Mouse (Mus musculus) myocyte (in vitro differentiated cells): ENCODE data around the gene Helt. TPM values are rescaled to one million over a fixed set of nuclear protein-coding genes. Genes with fewer than 3 reads are reported as not detected.

Source experiments
- H3K27me3 ChIP-seq: one replicate; pipeline ENCODE4 v1.6.1; 2011; ENCODE audit not compliant: control insufficient read depth, insufficient read depth, insufficient read length
- H3K36me3 ChIP-seq: one replicate; pipeline ENCODE4 v1.6.1; 2011; ENCODE audit not compliant: control insufficient read depth, insufficient read depth
- H3K4me2 ChIP-seq: one replicate; pipeline ENCODE4 v1.6.1; 2011; ENCODE audit warnings: low read depth, control low read depth
- H3K4me3 ChIP-seq: one replicate; pipeline ENCODE4 v1.5.1; 2011; ENCODE audit warnings: mild to moderate bottlenecking, control low read depth, moderate library complexity
- H3K79me2 ChIP-seq: one replicate; pipeline ENCODE4 v1.6.1; 2011; ENCODE audit not compliant: control insufficient read depth, insufficient read depth
- H3ac ChIP-seq: one replicate; pipeline ENCODE4 v1.6.1; 2011; ENCODE audit not compliant: control insufficient read depth, insufficient read length
- CEBPB ChIP-seq: IDR thresholded peaks from 2 replicates; pipeline ENCODE4 v1.6.1; 2011; ENCODE audit warnings: mild to moderate bottlenecking, moderate library complexity; ENCODE audit not compliant: poor library complexity, insufficient read depth, severe bottlenecking
- E2F4 ChIP-seq: IDR thresholded peaks from one replicate; pipeline ENCODE4 v1.6.1; 2011; ENCODE audit warnings: mild to moderate bottlenecking, control low read depth, moderate library complexity; ENCODE audit not compliant: insufficient read depth
- MAX ChIP-seq: IDR thresholded peaks from one replicate; pipeline ENCODE4 v1.6.1; 2011; ENCODE audit warnings: low read depth, mild to moderate bottlenecking, control low read depth
- MYOD1 ChIP-seq, 3 experiments: IDR thresholded peaks; one replicate each; pipeline ENCODE4 v1.6.1; 2011; ENCODE audit warnings: control low read depth in 2 of 3, low read depth in 2 of 3, mild to moderate bottlenecking in 2 of 3, moderate library complexity in 1 of 3; ENCODE audit not compliant: insufficient read length in 2 of 3, control insufficient read depth in 1 of 3
- MYOG ChIP-seq, 3 experiments: IDR thresholded peaks; one replicate each; pipeline ENCODE4 v1.6.1; 2011; ENCODE audit warnings: control low read depth in 2 of 3, low read depth in 2 of 3, mild to moderate bottlenecking in 2 of 3; ENCODE audit not compliant: insufficient read length in 2 of 3, control insufficient read depth in 1 of 3, insufficient read depth in 1 of 3
- POLR2A ChIP-seq: IDR thresholded peaks from one replicate; pipeline ENCODE4 v1.6.1; 2011; ENCODE audit warnings: low read depth, mild to moderate bottlenecking, control low read depth, moderate library complexity; ENCODE audit not compliant: insufficient read length
- POLR2AphosphoS2 ChIP-seq: IDR thresholded peaks from one replicate; pipeline ENCODE4 v1.6.1; 2011; ENCODE audit warnings: low read depth, control low read depth; ENCODE audit not compliant: insufficient read length
- REST ChIP-seq: IDR thresholded peaks from one replicate; pipeline ENCODE4 v1.6.1; 2011; ENCODE audit warnings: mild to moderate bottlenecking, control low read depth, moderate library complexity; ENCODE audit not compliant: insufficient read depth, insufficient read length
- SRF ChIP-seq: IDR thresholded peaks from one replicate; pipeline ENCODE4 v1.6.1; 2011; ENCODE audit warnings: low read depth; ENCODE audit not compliant: control insufficient read depth, insufficient read length
- TCF12 ChIP-seq: IDR thresholded peaks from one replicate; pipeline ENCODE4 v1.6.1; 2011; ENCODE audit warnings: mild to moderate bottlenecking, control low read depth; ENCODE audit not compliant: poor library complexity, insufficient read depth, severe bottlenecking
- TCF3 ChIP-seq: IDR thresholded peaks from one replicate; pipeline ENCODE4 v1.6.1; 2011; ENCODE audit warnings: low read depth, control low read depth; ENCODE audit not compliant: insufficient read length
- USF1 ChIP-seq: IDR thresholded peaks from one replicate; pipeline ENCODE4 v1.6.1; 2011; ENCODE audit warnings: low read depth, mild to moderate bottlenecking, control low read depth, moderate library complexity
- polyA plus RNA-seq: library from polyadenylated mRNA; unstranded; fragments of >200 nt; fragmentation: generic; extraction: Trizol; gene quantifications from one replicate; pipeline ENCODE4 v1.2.1, GENCODE M21; 2012; ENCODE audit warnings: missing spikeins

The Helt gene
- polyA plus RNA-seq, 1 experiment: not detected

GRCm38 (mm10) chr8:46318802-46319201 is 24.3 kb upstream of the Helt start:
- H3K27me3 ChIP-seq: peaks cover 5% of the 10 kb centered on the region
- no peaks in the 10 kb centered on the region for H3K79me2 ChIP-seq
- H3ac ChIP-seq: no peak overlapping the region
- no peaks in the 10 kb centered on the region for H3K36me3 ChIP-seq
- TF ChIP-seq REST: no peak
- no peak for TF ChIP-seq POLR2AphosphoS2
- TF ChIP-seq POLR2A: no peak
- TF ChIP-seq USF1: no peak
- no peak for TF ChIP-seq SRF
- no peak for TF ChIP-seq TCF12
- TF ChIP-seq TCF3: no peak
- H3K4me3 ChIP-seq: no peak overlapping the region
- H3K4me2 ChIP-seq: no peak overlapping the region

DNA sequence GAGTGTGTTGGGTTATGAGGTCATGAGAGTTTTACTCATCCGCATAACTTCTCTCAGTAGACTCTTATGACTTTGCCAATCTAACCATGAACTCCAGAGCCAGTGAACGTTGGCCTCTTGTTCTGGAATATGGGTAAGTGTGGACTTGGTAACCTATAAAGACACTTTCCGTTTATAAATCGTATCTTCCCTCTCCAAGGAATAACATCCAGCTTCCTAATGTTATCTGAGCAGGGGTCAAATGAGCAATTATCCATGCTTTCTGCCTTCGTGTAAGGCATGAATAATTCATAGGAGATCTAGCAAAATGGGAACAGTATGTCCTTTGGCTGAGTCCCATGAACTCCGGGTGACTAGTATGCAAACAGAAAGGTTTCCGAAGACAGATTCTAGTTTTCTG is 22.7 kb upstream of the Helt start:
- no peaks in the 10 kb centered on the region for H3K79me2 ChIP-seq
- TF ChIP-seq MAX (no peak), TCF12 (no peak), MYOD1 (IDR thresholded peaks at IDR 0.05; ENCODE audit: control insufficient read depth in 1 of 3, insufficient read length in 2 of 3, low read depth in 2 of 3) (no peak), REST (no peak), POLR2A (no peak), SRF (no peak), USF1 (no peak), TCF3 (no peak), CEBPB (no peak), E2F4 (no peak), MYOG (IDR thresholded peaks at IDR 0.05; ENCODE audit: control insufficient read depth in 1 of 3, insufficient read depth in 1 of 3, insufficient read length in 2 of 3, low read depth in 2 of 3) (no peak), POLR2AphosphoS2 (no peak)
- H3K4me2 ChIP-seq: no peak overlapping the region

GRCm38 (mm10) chr8:46313798-46314197 is 19.3 kb upstream of the Helt start:
- H3K27me3 ChIP-seq: peaks cover 18% of the 10 kb centered on the region
- H3K79me2 ChIP-seq: no peaks in the 10 kb centered on the region
- no peak overlapping the region for H3K4me3 ChIP-seq
- no peak for TF ChIP-seq TCF12
- TF ChIP-seq TCF3: no peak
- TF ChIP-seq REST: no peak
- TF ChIP-seq MAX: no peak
- no peak for TF ChIP-seq MYOD1 (IDR thresholded peaks at IDR 0.05; ENCODE audit: control insufficient read depth in 1 of 3, insufficient read length in 2 of 3, low read depth in 2 of 3)
- TF ChIP-seq MYOG (IDR thresholded peaks at IDR 0.05; ENCODE audit: control insufficient read depth in 1 of 3, insufficient read depth in 1 of 3, insufficient read length in 2 of 3, low read depth in 2 of 3): no peak
- TF ChIP-seq USF1: no peak
- TF ChIP-seq POLR2A: no peak
- no peak overlapping the region for H3ac ChIP-seq
- H3K4me2 ChIP-seq: no peak overlapping the region
- no peaks in the 10 kb centered on the region for H3K36me3 ChIP-seq

More for the DNA sequence above, 22.7 kb upstream of the Helt start:
- peaks cover 6% of the 10 kb centered on the region for H3K27me3 ChIP-seq
- H3ac ChIP-seq: no peak overlapping the region
- no peak overlapping the region for H3K4me3 ChIP-seq
- no peaks in the 10 kb centered on the region for H3K36me3 ChIP-seq

- Histone ChIP-seq H3K36me3 (no peaks in the 10 kb centered on the region), H3ac (no peak overlapping the region), H3K27me3 (peaks cover 18% of the 10 kb centered on the region), H3K4me2 (no peak overlapping the region), H3K79me2 (no peaks in the 10 kb centered on the region), H3K4me3 (no peak overlapping the region)
- no peak for TF ChIP-seq REST
Measured at GRCm38 (mm10) chr8:46311159-46311558, 16.7 kb upstream of the Helt start.

GRCm38 (mm10) chr8:46308189-46308588 is 13.7 kb upstream of the Helt start:
- Histone ChIP-seq H3K36me3 (no peaks in the 10 kb centered on the region), H3K4me2 (no peak overlapping the region), H3ac (no peak overlapping the region), H3K79me2 (no peaks in the 10 kb centered on the region), H3K4me3 (no peak overlapping the region), H3K27me3 (peaks cover 13% of the 10 kb centered on the region)
- TF ChIP-seq E2F4 (no peak), USF1 (no peak), MYOD1 (IDR thresholded peaks at IDR 0.05; ENCODE audit: control insufficient read depth in 1 of 3, insufficient read length in 2 of 3, low read depth in 2 of 3) (no peak), TCF3 (no peak), POLR2AphosphoS2 (no peak), SRF (no peak), MAX (no peak), REST (no peak), CEBPB (no peak), MYOG (IDR thresholded peaks at IDR 0.05; ENCODE audit: control insufficient read depth in 1 of 3, insufficient read depth in 1 of 3, insufficient read length in 2 of 3, low read depth in 2 of 3) (no peak), POLR2A (no peak), TCF12 (no peak)
